Mouse (Mus musculus): ENCODE measurements around the gene Cog1. TPM values are rescaled to one million over a fixed set of nuclear protein-coding genes. Genes with fewer than 3 reads are reported as not detected.
"Not testable (repeated sequence)": the region's sequence is repeated elsewhere in the genome, so short reads cannot be mapped to it uniquely, and the experiment has no call there.

Gene Cog1
- polyA plus RNA-seq, 1 experiment from 2014 or later, result 15.5 TPM

GRCm38 (mm10) chr11:113658319-113658718 lies 9.3 kb downstream of the Cog1 start:
- no peaks in the 10 kb centered on the region for H3K9me3 ChIP-seq (replicated peaks; ENCODE audit: control insufficient read depth, low read length)
- 86% methylated on average over 8 of the region's 8 CpGs for WGBS
- no peaks in the 10 kb centered on the region for H3K27me3 ChIP-seq (ENCODE audit: control insufficient read depth, insufficient read depth, low read length)
- H3K36me3 ChIP-seq (ENCODE audit: control insufficient read depth, insufficient read depth), result peaks cover 69% of the 10 kb centered on the region
- H3K4me1 ChIP-seq (ENCODE audit: control insufficient read depth, insufficient read depth, low read length), result no peaks in the 10 kb centered on the region
- H3K4me3 ChIP-seq (ENCODE audit: low read length), result no peak overlapping the region
- H3K9ac ChIP-seq (ENCODE audit: low read length), result no peak overlapping the region
- H3K4me2 ChIP-seq (ENCODE audit: low read depth, low read length), result no peak overlapping the region
- ATAC-seq (replicated peaks; ENCODE audit: extremely low read depth, insufficient read depth, low FRiP score), result no peak
- H3K27ac ChIP-seq (ENCODE audit: low read length), result no peak overlapping the region

- no peaks in the 10 kb centered on the region for H3K4me1 ChIP-seq (ENCODE audit: control insufficient read depth, insufficient read depth, low read length)
- H3K27ac ChIP-seq (ENCODE audit: low read length), result no peak overlapping the region
- ATAC-seq (replicated peaks; ENCODE audit: extremely low read depth, insufficient read depth, low FRiP score), result no peak
- H3K4me3 ChIP-seq (ENCODE audit: low read length), result no peak overlapping the region
- H3K9ac ChIP-seq (ENCODE audit: low read length), result no peak overlapping the region
- no peaks in the 10 kb centered on the region for H3K9me3 ChIP-seq (replicated peaks; ENCODE audit: control insufficient read depth, low read length)
- H3K36me3 ChIP-seq (ENCODE audit: control insufficient read depth, insufficient read depth), result peaks cover 69% of the 10 kb centered on the region
- no peaks in the 10 kb centered on the region for H3K27me3 ChIP-seq (ENCODE audit: control insufficient read depth, insufficient read depth, low read length)
- WGBS, result 84% methylated on average over 4 of the region's 4 CpGs
- no peak overlapping the region for H3K4me2 ChIP-seq (ENCODE audit: low read depth, low read length)
Measured at GRCm38 (mm10) chr11:113658763-113659162, 9.8 kb downstream of the Cog1 start.

GRCm38 (mm10) chr11:113660213-113660612 lies 11.2 kb downstream of the Cog1 start:
- not testable (repeated sequence) for ATAC-seq (replicated peaks; ENCODE audit: extremely low read depth, insufficient read depth, low FRiP score); H3K27ac ChIP-seq (ENCODE audit: low read length); H3K9ac ChIP-seq (ENCODE audit: low read length); H3K9me3 ChIP-seq (replicated peaks; ENCODE audit: control insufficient read depth, low read length); H3K4me1 ChIP-seq (ENCODE audit: control insufficient read depth, insufficient read depth, low read length); H3K4me3 ChIP-seq (ENCODE audit: low read length); H3K27me3 ChIP-seq (ENCODE audit: control insufficient read depth, insufficient read depth, low read length); H3K4me2 ChIP-seq (ENCODE audit: low read depth, low read length)
- H3K36me3 ChIP-seq (ENCODE audit: control insufficient read depth, insufficient read depth), result peaks cover 57% of the 10 kb centered on the region
- WGBS, result 91% methylated on average over 3 of the region's 3 CpGs

- Histone ChIP-seq H3K36me3 (ENCODE audit: control insufficient read depth, insufficient read depth) (peaks cover 50% of the 10 kb centered on the region), H3K9ac (ENCODE audit: low read length) (no peak overlapping the region), H3K4me1 (ENCODE audit: control insufficient read depth, insufficient read depth, low read length) (no peaks in the 10 kb centered on the region), H3K27me3 (ENCODE audit: control insufficient read depth, insufficient read depth, low read length) (no peaks in the 10 kb centered on the region), H3K27ac (ENCODE audit: low read length) (no peak overlapping the region), H3K4me2 (ENCODE audit: low read depth, low read length) (no peak overlapping the region), H3K4me3 (ENCODE audit: low read length) (no peak overlapping the region), H3K9me3 (replicated peaks; ENCODE audit: control insufficient read depth, low read length) (no peaks in the 10 kb centered on the region)
- no peak for ATAC-seq (replicated peaks; ENCODE audit: extremely low read depth, insufficient read depth, low FRiP score)
- 92% methylated on average over 11 of the region's 11 CpGs for WGBS
Measured at GRCm38 (mm10) chr11:113660940-113661339, 12.0 kb downstream of the Cog1 start.

- ATAC-seq (replicated peaks; ENCODE audit: extremely low read depth, insufficient read depth, low FRiP score), result no peak
- Histone ChIP-seq H3K27ac (ENCODE audit: low read length) (no peak overlapping the region), H3K9ac (ENCODE audit: low read length) (no peak overlapping the region), H3K4me2 (ENCODE audit: low read depth, low read length) (no peak overlapping the region), H3K4me3 (ENCODE audit: low read length) (no peak overlapping the region), H3K9me3 (replicated peaks; ENCODE audit: control insufficient read depth, low read length) (no peaks in the 10 kb centered on the region), H3K4me1 (ENCODE audit: control insufficient read depth, insufficient read depth, low read length) (peaks cover 7% of the 10 kb centered on the region), H3K27me3 (ENCODE audit: control insufficient read depth, insufficient read depth, low read length) (no peaks in the 10 kb centered on the region), H3K36me3 (ENCODE audit: control insufficient read depth, insufficient read depth) (peaks cover 41% of the 10 kb centered on the region)
- WGBS, result 86% methylated on average over 18 of the region's 18 CpGs
Measured at GRCm38 (mm10) chr11:113661835-113662351, 12.9 kb downstream of the Cog1 start.

GRCm38 (mm10) chr11:113664279-113664678 lies 15.3 kb downstream of the Cog1 start:
- Histone ChIP-seq H3K4me1 (ENCODE audit: control insufficient read depth, insufficient read depth, low read length) (peaks cover 23% of the 10 kb centered on the region), H3K27me3 (ENCODE audit: control insufficient read depth, insufficient read depth, low read length) (no peaks in the 10 kb centered on the region), H3K9ac (ENCODE audit: low read length) (no peak overlapping the region), H3K4me3 (ENCODE audit: low read length) (no peak overlapping the region), H3K36me3 (ENCODE audit: control insufficient read depth, insufficient read depth) (peaks cover 26% of the 10 kb centered on the region), H3K4me2 (ENCODE audit: low read depth, low read length) (no peak overlapping the region), H3K27ac (ENCODE audit: low read length) (no peak overlapping the region), H3K9me3 (replicated peaks; ENCODE audit: control insufficient read depth, low read length) (no peaks in the 10 kb centered on the region)
- no peak for ATAC-seq (replicated peaks; ENCODE audit: extremely low read depth, insufficient read depth, low FRiP score)
- whole genome bisulfite sequencing, result 68% methylated on average over 2 of the region's 2 CpGs

- Histone ChIP-seq H3K4me2 (ENCODE audit: low read depth, low read length) (no peak overlapping the region), H3K27ac (ENCODE audit: low read length) (no peak overlapping the region), H3K9me3 (replicated peaks; ENCODE audit: control insufficient read depth, low read length) (no peaks in the 10 kb centered on the region), H3K9ac (ENCODE audit: low read length) (no peak overlapping the region), H3K4me3 (ENCODE audit: low read length) (no peak overlapping the region), H3K36me3 (ENCODE audit: control insufficient read depth, insufficient read depth) (peaks cover 18% of the 10 kb centered on the region), H3K4me1 (ENCODE audit: control insufficient read depth, insufficient read depth, low read length) (peaks cover 23% of the 10 kb centered on the region), H3K27me3 (ENCODE audit: control insufficient read depth, insufficient read depth, low read length) (no peaks in the 10 kb centered on the region)
- 61% methylated on average over 6 of the region's 6 CpGs for WGBS
- ATAC-seq (replicated peaks; ENCODE audit: extremely low read depth, insufficient read depth, low FRiP score), result no peak
Measured at GRCm38 (mm10) chr11:113666205-113666604, 17.2 kb downstream of the Cog1 start.

GRCm38 (mm10) chr11:113666648-113667047 lies 17.7 kb downstream of the Cog1 start:
- WGBS, result 45% methylated on average over 10 of the region's 10 CpGs
- Histone ChIP-seq H3K36me3 (ENCODE audit: control insufficient read depth, insufficient read depth) (peaks cover 16% of the 10 kb centered on the region), H3K4me3 (ENCODE audit: low read length) (no peak overlapping the region)

GRCm38 (mm10) chr11:113667122-113667521 lies 18.2 kb downstream of the Cog1 start:
- 74% methylated on average over 2 of the region's 2 CpGs for WGBS
- ATAC-seq (replicated peaks; ENCODE audit: extremely low read depth, insufficient read depth, low FRiP score), result no peak
- Histone ChIP-seq H3K27me3 (ENCODE audit: control insufficient read depth, insufficient read depth, low read length) (no peaks in the 10 kb centered on the region), H3K9ac (ENCODE audit: low read length) (no peak overlapping the region), H3K27ac (ENCODE audit: low read length) (no peak overlapping the region), H3K4me3 (ENCODE audit: low read length) (no peak overlapping the region), H3K4me1 (ENCODE audit: control insufficient read depth, insufficient read depth, low read length) (peaks cover 23% of the 10 kb centered on the region), H3K9me3 (replicated peaks; ENCODE audit: control insufficient read depth, low read length) (no peaks in the 10 kb centered on the region), H3K4me2 (ENCODE audit: low read depth, low read length) (no peak overlapping the region), H3K36me3 (ENCODE audit: control insufficient read depth, insufficient read depth) (peaks cover 14% of the 10 kb centered on the region)

More at GRCm38 (mm10) chr11:113666648-113667047, 17.7 kb downstream of the Cog1 start:
- Histone ChIP-seq H3K4me2 (ENCODE audit: low read depth, low read length) (no peak overlapping the region), H3K9ac (ENCODE audit: low read length) (no peak overlapping the region), H3K4me1 (ENCODE audit: control insufficient read depth, insufficient read depth, low read length) (peaks cover 23% of the 10 kb centered on the region), H3K9me3 (replicated peaks; ENCODE audit: control insufficient read depth, low read length) (no peaks in the 10 kb centered on the region), H3K27ac (ENCODE audit: low read length) (no peak overlapping the region), H3K27me3 (ENCODE audit: control insufficient read depth, insufficient read depth, low read length) (no peaks in the 10 kb centered on the region)
- peak; percentile 49; the same call in 1 of the 2 replicates for ATAC-seq (replicated peaks; ENCODE audit: extremely low read depth, insufficient read depth, low FRiP score)
